Mouse (Mus musculus): ENCODE data around the gene Rdh8.

DNA sequence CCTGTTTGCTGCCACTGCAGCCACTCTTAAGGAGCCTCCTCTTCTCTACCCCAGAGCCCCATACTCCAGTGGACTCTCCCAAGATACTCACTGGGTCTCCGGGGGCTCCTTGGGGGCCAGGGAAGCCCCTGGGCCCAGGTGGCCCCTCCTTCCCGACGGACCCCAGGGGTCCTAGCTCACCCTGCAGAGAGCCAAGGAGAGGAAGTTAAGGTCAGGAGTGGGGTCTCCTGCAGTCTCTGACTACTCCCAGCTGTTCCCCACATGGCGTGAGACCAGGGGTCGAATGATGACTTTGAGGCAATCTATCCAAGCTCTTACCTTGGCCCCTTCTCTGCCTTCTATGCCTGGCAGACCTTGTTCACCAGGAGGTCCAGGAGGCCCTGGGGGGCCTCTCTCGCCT, 33.2 kb upstream of the Rdh8 start:
- TF ChIP-seq CTCF (IDR thresholded peaks at IDR 0.05; ENCODE audit: borderline replicate concordance, control insufficient read depth, extremely low read depth, insufficient read depth, low read length, poor library complexity) (no peak), POLR2A (IDR thresholded peaks at IDR 0.05; ENCODE audit: control insufficient read depth, extremely low read depth, insufficient read depth, low read length, poor library complexity) (no peak)
